Mouse (Mus musculus) midbrain, embryonic 16.5 days (tissue): ENCODE measurements around the gene Col27a1. TPM values are rescaled to one million over a fixed set of nuclear protein-coding genes. Genes with fewer than 3 reads are reported as not detected.

ENCODE experiments used
- ATAC-seq: fragments of 200-750 bp; cut with Nextera tagmentation; 2 replicates; pipeline ENCODE4 v1.8.0; 2017; ENCODE audit warnings: moderate TSS enrichment
- H3K27ac ChIP-seq: fragments of 300-500 bp; sonication (generic); 2 replicates; pipeline ENCODE4 v1.5.1; 2014; ENCODE audit warnings: mild to moderate bottlenecking, low read length, mixed read lengths
- H3K27me3 ChIP-seq: fragments of 300-500 bp; sonication (generic); 2 replicates; pipeline ENCODE4 v1.6.1; 2014; ENCODE audit warnings: low read depth, low read length, mixed read lengths; ENCODE audit not compliant: control insufficient read depth, insufficient read depth
- H3K36me3 ChIP-seq: fragments of 300-500 bp; sonication (generic); 2 replicates; pipeline ENCODE4 v1.6.1; 2014; ENCODE audit warnings: mild to moderate bottlenecking, low read length, moderate library complexity, mixed read lengths; ENCODE audit not compliant: control insufficient read depth, insufficient read depth
- H3K4me1 ChIP-seq: fragments of 300-500 bp; sonication (generic); 2 replicates; pipeline ENCODE4 v1.6.1; 2014; ENCODE audit warnings: mild to moderate bottlenecking, low read length, mixed read lengths; ENCODE audit not compliant: control insufficient read depth, insufficient read depth
- H3K4me2 ChIP-seq: fragments of 300-500 bp; sonication (generic); 2 replicates; pipeline ENCODE4 v1.6.1; 2014; ENCODE audit warnings: mild to moderate bottlenecking, low read length, mixed read lengths
- H3K4me3 ChIP-seq: fragments of 300-500 bp; sonication (generic); 2 replicates; pipeline ENCODE4 v1.5.1; 2014; ENCODE audit warnings: low read depth, mild to moderate bottlenecking, low read length, moderate library complexity, mixed read lengths
- H3K9ac ChIP-seq: fragments of 300-500 bp; sonication (generic); 2 replicates; pipeline ENCODE4 v1.6.1; 2014; ENCODE audit warnings: low read depth, low read length, mixed read lengths
- H3K9me3 ChIP-seq: fragments of 300-500 bp; sonication (generic); replicated peaks from 2 replicates; pipeline ENCODE4 v1.6.1; 2014; ENCODE audit warnings: mild to moderate bottlenecking, low read length, mixed read lengths; ENCODE audit not compliant: control insufficient read depth, poor library complexity, severe bottlenecking
- WGBS: fragments of 180-500 bp; shearing (Covaris S2); extraction: QIAGEN DNeasy Blood & Tissue Kit; methylation state at CpG from one replicate; pipeline ENCODE4 v1.1.7; 2014; 5-methylcytosine and 5-hydroxymethylcytosine counted together
- polyA plus RNA-seq: library from polyadenylated mRNA; unstranded; fragments of >200 nt; fragmentation: Nextera tagmentation; extraction: Ambion mirVana; gene quantifications from 2 replicates; pipeline ENCODE4 v1.2.1, GENCODE M21; 2015

Gene Col27a1
- polyA plus RNA-seq, 1 experiment from 2014 or later: 1.6 TPM

GRCm38 (mm10) chr4:63247991-63248390, 34.2 kb downstream of the Col27a1 start:
- Histone ChIP-seq H3K9me3 (no peaks in the 10 kb centered on the region), H3K9ac (no peak overlapping the region), H3K4me3 (no peak overlapping the region), H3K36me3 (no peaks in the 10 kb centered on the region), H3K4me1 (no peaks in the 10 kb centered on the region), H3K27me3 (no peaks in the 10 kb centered on the region), H3K4me2 (no peak overlapping the region), H3K27ac (no peak overlapping the region)
- no peak for ATAC-seq

- no peak overlapping the region for H3K4me3 ChIP-seq
- no peaks in the 10 kb centered on the region for H3K27me3 ChIP-seq
- 88% methylated on average over 6 of the region's 6 CpGs for WGBS
- H3K4me2 ChIP-seq: no peak overlapping the region
- no peaks in the 10 kb centered on the region for H3K4me1 ChIP-seq
- H3K27ac ChIP-seq: no peak overlapping the region
- no peak for ATAC-seq
- H3K9ac ChIP-seq: no peak overlapping the region
- H3K9me3 ChIP-seq: no peaks in the 10 kb centered on the region
- H3K36me3 ChIP-seq: no peaks in the 10 kb centered on the region
These were observed 35.1 kb downstream of the Col27a1 start for GRCm38 (mm10) chr4:63248951-63249350.

GRCm38 (mm10) chr4:63251760-63252159, 38.0 kb downstream of the Col27a1 start:
- no peaks in the 10 kb centered on the region for H3K36me3 ChIP-seq
- H3K4me1 ChIP-seq: no peaks in the 10 kb centered on the region
- H3K4me2 ChIP-seq: no peak overlapping the region
- no peak overlapping the region for H3K27ac ChIP-seq
- WGBS: 68% methylated on average over 11 of the region's 11 CpGs
- H3K27me3 ChIP-seq: no peaks in the 10 kb centered on the region
- no peak overlapping the region for H3K4me3 ChIP-seq
- no peaks in the 10 kb centered on the region for H3K9me3 ChIP-seq
- H3K9ac ChIP-seq: no peak overlapping the region
- ATAC-seq: no peak

GRCm38 (mm10) chr4:63253716-63254115, 39.9 kb downstream of the Col27a1 start:
- Histone ChIP-seq H3K4me3 (no peak overlapping the region), H3K27ac (no peak overlapping the region), H3K4me2 (no peak overlapping the region), H3K4me1 (no peaks in the 10 kb centered on the region), H3K36me3 (no peaks in the 10 kb centered on the region), H3K27me3 (no peaks in the 10 kb centered on the region), H3K9ac (no peak overlapping the region), H3K9me3 (no peaks in the 10 kb centered on the region)
- 87% methylated on average over 6 of the region's 6 CpGs for WGBS
- no peak for ATAC-seq

- no peak for ATAC-seq
- Histone ChIP-seq H3K36me3 (no peaks in the 10 kb centered on the region), H3K4me2 (no peak overlapping the region), H3K4me3 (no peak overlapping the region), H3K9me3 (no peaks in the 10 kb centered on the region), H3K4me1 (no peaks in the 10 kb centered on the region), H3K9ac (no peak overlapping the region), H3K27me3 (no peaks in the 10 kb centered on the region), H3K27ac (no peak overlapping the region)
- 90% methylated on average over 2 of the region's 2 CpGs for WGBS
These were observed 40.3 kb downstream of the Col27a1 start for GRCm38 (mm10) chr4:63254151-63254550.

- no peaks in the 10 kb centered on the region for H3K4me1 ChIP-seq
- WGBS: 70% methylated on average over 2 of the region's 2 CpGs
- H3K36me3 ChIP-seq: no peaks in the 10 kb centered on the region
- no peak overlapping the region for H3K9ac ChIP-seq
- no peak overlapping the region for H3K4me3 ChIP-seq
- H3K4me2 ChIP-seq: no peak overlapping the region
- no peak for ATAC-seq
- no peaks in the 10 kb centered on the region for H3K9me3 ChIP-seq
- H3K27ac ChIP-seq: no peak overlapping the region
- H3K27me3 ChIP-seq: no peaks in the 10 kb centered on the region
These were observed 42.6 kb downstream of the Col27a1 start for GRCm38 (mm10) chr4:63256371-63256770.

GRCm38 (mm10) chr4:63257346-63257745, 43.5 kb downstream of the Col27a1 start:
- Histone ChIP-seq H3K36me3 (no peaks in the 10 kb centered on the region), H3K9me3 (no peaks in the 10 kb centered on the region), H3K4me1 (no peaks in the 10 kb centered on the region), H3K9ac (no peak overlapping the region), H3K4me3 (no peak overlapping the region), H3K27me3 (no peaks in the 10 kb centered on the region), H3K4me2 (no peak overlapping the region), H3K27ac (no peak overlapping the region)
- WGBS: 78% methylated on average over 7 of the region's 7 CpGs
- no peak for ATAC-seq

- Histone ChIP-seq H3K36me3 (no peaks in the 10 kb centered on the region), H3K4me1 (no peaks in the 10 kb centered on the region), H3K4me2 (no peak overlapping the region), H3K9me3 (no peaks in the 10 kb centered on the region), H3K9ac (no peak overlapping the region), H3K4me3 (no peak overlapping the region), H3K27me3 (no peaks in the 10 kb centered on the region), H3K27ac (no peak overlapping the region)
- 89% methylated on average over 14 of the region's 14 CpGs for WGBS
- ATAC-seq: no peak
These were observed 44.3 kb downstream of the Col27a1 start for GRCm38 (mm10) chr4:63258096-63258495.

GRCm38 (mm10) chr4:63259066-63259465, 45.3 kb downstream of the Col27a1 start:
- Histone ChIP-seq H3K27ac (no peak overlapping the region), H3K4me2 (no peak overlapping the region), H3K9me3 (no peaks in the 10 kb centered on the region), H3K4me3 (no peak overlapping the region), H3K27me3 (no peaks in the 10 kb centered on the region), H3K4me1 (no peaks in the 10 kb centered on the region), H3K36me3 (no peaks in the 10 kb centered on the region), H3K9ac (no peak overlapping the region)
- no peak for ATAC-seq
- WGBS: 93% methylated on average over 6 of the region's 6 CpGs

- H3K4me2 ChIP-seq: no peak overlapping the region
- no peak overlapping the region for H3K27ac ChIP-seq
- H3K9me3 ChIP-seq: no peaks in the 10 kb centered on the region
- H3K36me3 ChIP-seq: no peaks in the 10 kb centered on the region
- H3K9ac ChIP-seq: no peak overlapping the region
- no peaks in the 10 kb centered on the region for H3K27me3 ChIP-seq
- ATAC-seq: no peak; the same call in 1 of the 2 replicates
- 85% methylated on average over 10 of the region's 10 CpGs for WGBS
- H3K4me1 ChIP-seq: no peaks in the 10 kb centered on the region
- no peak overlapping the region for H3K4me3 ChIP-seq
These were observed 46.7 kb downstream of the Col27a1 start for GRCm38 (mm10) chr4:63260506-63260905.
